Mouse (Mus musculus) kidney, embryonic 14.5 days (tissue): Measurements from ENCODE around the gene Tmem202. TPM values are rescaled to one million over a fixed set of nuclear protein-coding genes. Genes with fewer than 3 reads are reported as not detected.

ENCODE experiments used
- ATAC-seq: fragments of 200-750 bp; cut with Nextera tagmentation; 2 replicates; pipeline ENCODE4 v1.8.0; 2017; ENCODE audit warnings: moderate number of reproducible peaks, mild to moderate bottlenecking, moderate TSS enrichment, moderate library complexity; ENCODE audit not compliant: low FRiP score, low TSS enrichment
- H3K27ac ChIP-seq: fragments of 300-500 bp; sonication (generic); 2 replicates; pipeline ENCODE4 v1.5.1; 2014; ENCODE audit warnings: low read depth, mild to moderate bottlenecking, low read length, moderate library complexity, mixed read lengths
- H3K27me3 ChIP-seq: fragments of 300-500 bp; sonication (generic); 2 replicates; pipeline ENCODE4 v1.6.1; 2014; ENCODE audit warnings: mild to moderate bottlenecking, low read length; ENCODE audit not compliant: control insufficient read depth, insufficient read depth
- H3K36me3 ChIP-seq: fragments of 300-500 bp; sonication (generic); 2 replicates; pipeline ENCODE4 v1.6.1; 2014; ENCODE audit warnings: low read length, mixed read lengths; ENCODE audit not compliant: control insufficient read depth, insufficient read depth
- H3K4me1 ChIP-seq: fragments of 300-500 bp; sonication (generic); 2 replicates; pipeline ENCODE4 v1.6.1; 2014; ENCODE audit warnings: low read length, mixed read lengths; ENCODE audit not compliant: control insufficient read depth, insufficient read depth
- H3K4me2 ChIP-seq: fragments of 300-500 bp; sonication (generic); replicated peaks from 2 replicates; pipeline ENCODE4 v1.6.1; 2014; ENCODE audit warnings: low read depth, mild to moderate bottlenecking, low read length
- H3K4me3 ChIP-seq: fragments of 300-500 bp; sonication (generic); 2 replicates; pipeline ENCODE4 v1.5.1; 2014; ENCODE audit warnings: mild to moderate bottlenecking, low read length
- H3K9ac ChIP-seq: fragments of 300-500 bp; sonication (generic); 2 replicates; pipeline ENCODE4 v1.6.1; 2014; ENCODE audit warnings: low read depth, mild to moderate bottlenecking, low read length, moderate library complexity
- H3K9me3 ChIP-seq: fragments of 300-500 bp; sonication (generic); 2 replicates; pipeline ENCODE4 v1.6.1; 2016; ENCODE audit warnings: low read length; ENCODE audit not compliant: control insufficient read depth
- WGBS: fragments of 180-500 bp; shearing (Covaris S2); extraction: QIAGEN DNeasy Blood & Tissue Kit; methylation state at CpG from one replicate; pipeline ENCODE4 v1.1.7; 2014; 5-methylcytosine and 5-hydroxymethylcytosine counted together
- polyA plus RNA-seq: library from polyadenylated mRNA; unstranded; fragments of >200 nt; fragmentation: Nextera tagmentation; extraction: Ambion mirVana; gene quantifications from 2 replicates; pipeline ENCODE4 v1.2.1, GENCODE M21; 2014

The Tmem202 gene
- polyA plus RNA-seq, 1 experiment from 2014 or later = not detected

DNA sequence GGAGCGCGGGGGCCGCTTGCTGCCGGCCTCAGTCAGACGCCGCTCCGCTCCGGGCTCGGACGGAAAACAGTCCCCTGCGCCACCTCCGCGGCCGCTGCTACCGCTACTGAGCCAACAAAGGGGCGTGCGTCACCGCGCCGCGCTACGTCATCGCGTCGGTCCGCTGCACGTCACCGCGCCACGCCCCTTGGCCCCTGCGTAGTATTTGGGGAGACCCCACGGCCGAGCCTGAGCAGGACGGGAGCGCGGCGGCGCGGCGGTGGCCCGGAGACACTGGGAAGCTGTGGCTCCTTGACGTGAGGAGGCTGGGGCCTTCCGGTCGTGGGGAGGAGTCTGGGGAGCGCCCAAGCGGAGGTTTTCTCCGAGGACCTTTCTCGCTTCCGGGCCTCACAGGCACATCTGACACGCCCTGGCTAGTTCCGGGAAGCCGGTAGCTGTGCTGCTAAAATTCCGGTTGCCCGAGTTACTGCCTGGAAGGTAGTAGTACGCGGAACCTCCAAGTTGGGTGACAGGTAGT, 53.0 kb downstream of the Tmem202 start, which contains the start of gene Arih1:
Arih1 (minus strand) TSS at position 70 of the 517 bp plus-strand sequence.
- Histone ChIP-seq H3K27me3 (no peaks in the 10 kb centered on the region), H3K9me3 (no peaks in the 10 kb centered on the region), H3K27ac (peak within 1 kb of the TSS; percentile 97), H3K4me2 (peak within 1 kb of the TSS; percentile 91), H3K36me3 (no peaks in the 10 kb centered on the region), H3K9ac (peak within 1 kb of the TSS; percentile 94), H3K4me1 (0 out of 2 replicates have a peak, but pooled peaks cover 4% of the 10 kb centered on the region), H3K4me3 (peak within 1 kb of the TSS; percentile 98)
- under 1% methylated on average over 50 of the region's 56 CpGs for WGBS
- ATAC-seq = peak; percentile 98

DNA sequence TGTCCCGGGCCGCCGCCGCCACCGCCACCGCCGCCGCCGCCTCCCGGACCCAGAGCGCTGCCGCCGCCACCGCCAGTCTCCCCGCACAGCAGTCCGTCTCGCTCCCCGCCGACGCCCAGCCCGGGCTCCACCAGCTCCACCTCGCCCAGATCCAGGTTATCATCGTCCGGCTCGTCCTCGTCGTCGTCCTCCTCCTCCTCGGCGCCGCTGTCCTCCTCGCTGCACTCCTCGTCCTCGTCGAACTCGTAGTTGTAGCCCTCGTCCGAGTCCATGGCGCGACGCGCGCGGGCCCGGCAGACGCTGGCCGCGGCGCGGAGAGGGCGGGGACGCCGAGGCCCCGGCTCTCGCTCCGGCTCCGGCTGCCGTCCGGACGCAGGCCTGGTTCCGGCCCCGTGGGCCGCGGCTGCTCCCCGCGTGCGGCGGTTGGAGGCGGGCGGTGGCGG, 53.5 kb downstream of the Tmem202 start:
- peak; percentile 77 for ATAC-seq
- 0% methylated on average over 48 of the region's 71 CpGs for WGBS

GRCm38 (mm10) chr9:59485511-59486075, 54.1 kb downstream of the Tmem202 start:
- peak; percentile 60 for ATAC-seq
- Histone ChIP-seq H3K9me3 (no peaks in the 10 kb centered on the region), H3K4me1 (0 out of 2 replicates have a peak, but pooled peaks cover 4% of the 10 kb centered on the region), H3K4me3 (peak overlapping the region; percentile 98), H3K36me3 (no peaks in the 10 kb centered on the region), H3K9ac (peak overlapping the region; percentile 94), H3K4me2 (peak overlapping the region; percentile 91), H3K27ac (peak overlapping the region; percentile 97), H3K27me3 (no peaks in the 10 kb centered on the region)
- under 1% methylated on average over 29 of the region's 34 CpGs for WGBS

More for the DNA sequence above, 53.5 kb downstream of the Tmem202 start:
- Histone ChIP-seq H3K4me2 (peak overlapping the region; percentile 91), H3K9me3 (no peaks in the 10 kb centered on the region), H3K4me3 (peak overlapping the region; percentile 98), H3K27ac (peak overlapping the region; percentile 97), H3K36me3 (no peaks in the 10 kb centered on the region), H3K4me1 (0 out of 2 replicates have a peak, but pooled peaks cover 4% of the 10 kb centered on the region), H3K9ac (peak overlapping the region; percentile 94), H3K27me3 (no peaks in the 10 kb centered on the region)

DNA sequence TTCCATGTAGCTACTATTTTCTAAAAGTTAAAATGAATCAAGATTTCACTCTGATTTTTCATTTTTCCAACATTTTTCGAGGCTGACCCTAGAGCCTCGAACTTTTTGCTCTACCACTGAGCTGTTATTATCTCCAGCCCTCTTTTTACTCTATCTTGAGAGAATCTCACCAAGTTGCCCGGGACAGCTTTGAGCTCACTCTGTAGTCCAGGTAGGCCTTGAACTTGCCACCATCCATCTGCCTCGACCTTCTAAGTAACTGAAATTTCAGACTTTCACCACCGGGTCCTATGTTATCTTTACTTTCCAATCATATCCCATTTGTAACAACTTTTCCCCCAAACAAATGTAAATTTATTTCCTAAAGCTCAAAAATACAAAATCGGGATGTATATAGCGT, 54.9 kb downstream of the Tmem202 start:
- Histone ChIP-seq H3K36me3 (no peaks in the 10 kb centered on the region), H3K4me3 (peak overlapping the region; percentile 98), H3K27ac (no peak overlapping the region), H3K4me1 (0 out of 2 replicates have a peak, but pooled peaks cover 4% of the 10 kb centered on the region), H3K9me3 (no peaks in the 10 kb centered on the region), H3K9ac (peak overlapping the region; percentile 94), H3K27me3 (no peaks in the 10 kb centered on the region), H3K4me2 (peak overlapping the region; percentile 91)
- ATAC-seq = no peak
- 12% methylated on average over 7 of the region's 7 CpGs for WGBS

DNA sequence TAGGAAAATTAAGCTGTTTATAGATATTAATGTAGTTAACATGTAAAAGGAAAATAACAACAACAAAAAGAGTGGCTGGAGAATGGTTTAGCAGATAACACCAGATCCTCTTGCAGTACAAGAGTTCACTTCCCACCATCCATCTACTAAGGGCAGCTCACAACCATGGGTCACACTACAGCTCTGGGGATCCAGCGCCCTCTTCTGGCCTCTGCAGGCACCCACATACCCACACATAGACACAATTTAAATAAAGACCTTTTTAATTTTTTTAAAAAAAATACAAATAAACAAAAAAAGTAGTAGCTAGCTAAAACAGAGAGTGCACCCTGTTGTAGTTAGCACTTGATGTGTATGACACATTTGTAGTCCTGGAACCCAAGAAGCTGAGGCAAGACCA, 57.2 kb downstream of the Tmem202 start:
- no peak overlapping the region for H3K4me2 ChIP-seq
- H3K27me3 ChIP-seq = no peaks in the 10 kb centered on the region
- no peak overlapping the region for H3K4me3 ChIP-seq
- no peak overlapping the region for H3K9ac ChIP-seq
- no peaks in the 10 kb centered on the region for H3K9me3 ChIP-seq
- whole genome bisulfite sequencing = 45% methylated on average over 1 of the region's 1 CpGs
- no peak for ATAC-seq
- H3K36me3 ChIP-seq = no peaks in the 10 kb centered on the region
- 0 out of 2 replicates have a peak, but pooled peaks cover 4% of the 10 kb centered on the region for H3K4me1 ChIP-seq
- no peak overlapping the region for H3K27ac ChIP-seq

DNA sequence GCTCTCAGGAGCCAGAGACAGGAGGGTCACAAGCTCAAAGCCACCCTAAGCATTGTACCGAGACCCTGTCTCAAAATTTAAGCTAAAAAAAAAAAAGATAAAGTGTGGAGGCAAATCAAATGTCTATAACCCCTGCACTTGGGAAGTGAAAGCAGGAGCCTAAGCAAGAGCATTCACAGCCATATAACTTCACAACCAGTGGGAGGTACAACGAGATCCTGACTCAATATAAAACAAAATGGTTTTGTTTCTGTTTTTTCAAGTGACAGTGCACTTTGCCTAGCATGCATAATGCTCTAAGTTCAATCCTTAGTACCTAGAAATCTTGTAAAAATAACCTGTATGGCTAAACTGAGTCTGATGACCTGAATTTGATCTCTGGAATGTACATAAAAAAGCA, 63.0 kb downstream of the Tmem202 start:
- WGBS = 85% methylated on average over 2 of the region's 2 CpGs
- H3K36me3 ChIP-seq = peaks cover 14% of the 10 kb centered on the region; the same call in 1 of the 2 replicates
- H3K27ac ChIP-seq = no peak overlapping the region
- no peaks in the 10 kb centered on the region for H3K4me1 ChIP-seq
- no peak overlapping the region for H3K4me3 ChIP-seq
- ATAC-seq = no peak
- H3K4me2 ChIP-seq = no peak overlapping the region
- H3K9ac ChIP-seq = no peak overlapping the region
- H3K9me3 ChIP-seq = no peaks in the 10 kb centered on the region
- no peaks in the 10 kb centered on the region for H3K27me3 ChIP-seq

DNA sequence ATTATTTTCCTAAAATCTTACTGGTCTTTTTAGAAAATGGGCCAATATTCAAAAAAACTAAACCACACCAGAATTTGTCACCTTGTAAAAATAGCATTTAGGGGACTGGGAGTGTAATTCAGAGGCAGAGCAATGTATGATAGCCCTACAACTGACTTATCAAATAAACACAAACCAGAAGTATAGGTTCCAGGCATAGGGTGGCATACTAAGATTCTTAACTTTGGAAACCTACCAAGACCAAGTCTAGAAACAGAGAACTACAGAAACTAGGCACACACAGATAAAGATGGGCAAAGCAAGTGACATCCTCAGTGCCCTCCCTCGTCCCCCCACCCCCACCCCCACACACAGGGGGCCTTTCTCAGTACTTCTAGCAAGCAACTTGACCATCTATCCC, 64.8 kb downstream of the Tmem202 start:
- Histone ChIP-seq H3K36me3 (peaks cover 14% of the 10 kb centered on the region; the same call in 1 of the 2 replicates), H3K9ac (no peak overlapping the region), H3K4me2 (no peak overlapping the region), H3K27ac (no peak overlapping the region), H3K27me3 (no peaks in the 10 kb centered on the region), H3K4me1 (no peaks in the 10 kb centered on the region), H3K4me3 (no peak overlapping the region), H3K9me3 (no peaks in the 10 kb centered on the region)
- 76% methylated on average over 1 of the region's 1 CpGs for WGBS
- ATAC-seq = no peak

DNA sequence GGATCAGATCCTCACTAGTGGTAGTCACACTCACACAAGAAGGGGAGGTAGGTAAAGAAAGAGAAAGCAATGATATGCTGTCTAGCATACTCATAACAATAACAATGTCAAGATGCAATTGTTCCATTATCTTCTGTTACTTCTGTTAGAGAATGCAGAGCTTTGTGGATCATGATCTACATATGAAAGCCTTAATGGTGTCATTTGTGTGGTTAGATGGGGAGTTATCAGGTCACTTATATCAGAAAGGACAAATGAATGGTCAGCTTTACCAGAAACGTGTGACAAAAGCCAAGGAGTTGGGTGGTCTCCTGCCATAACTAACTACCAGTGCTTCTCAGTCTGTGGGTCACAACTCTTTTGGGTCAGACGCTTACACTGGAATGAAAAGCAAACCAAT, 66.5 kb downstream of the Tmem202 start:
- Histone ChIP-seq H3K9me3 (no peaks in the 10 kb centered on the region), H3K4me1 (no peaks in the 10 kb centered on the region), H3K4me3 (no peak overlapping the region), H3K4me2 (no peak overlapping the region), H3K27ac (no peak overlapping the region), H3K36me3 (peaks cover 14% of the 10 kb centered on the region; the same call in 1 of the 2 replicates), H3K27me3 (no peaks in the 10 kb centered on the region), H3K9ac (no peak overlapping the region)
- no peak for ATAC-seq
- WGBS = 83% methylated on average over 2 of the region's 2 CpGs

- Histone ChIP-seq H3K4me2 (no peak overlapping the region), H3K36me3 (peaks cover 14% of the 10 kb centered on the region; the same call in 1 of the 2 replicates), H3K9ac (no peak overlapping the region), H3K27ac (no peak overlapping the region), H3K9me3 (no peaks in the 10 kb centered on the region), H3K4me1 (no peaks in the 10 kb centered on the region), H3K4me3 (no peak overlapping the region), H3K27me3 (no peaks in the 10 kb centered on the region)
- no peak for ATAC-seq
- WGBS = 85% methylated on average over 1 of the region's 1 CpGs
These were observed 70.2 kb downstream of the Tmem202 start for GRCm38 (mm10) chr9:59469446-59469845.
